Mouse (Mus musculus) lung, embryonic 14.5 days (tissue): ENCODE results near the gene Alcam. TPM values are rescaled to one million over a fixed set of nuclear protein-coding genes. Genes with fewer than 3 reads are reported as not detected.

ENCODE experiments used
- ATAC-seq: fragments of 200-750 bp; cut with Nextera tagmentation; 2 replicates; pipeline ENCODE4 v1.8.0; 2017; ENCODE audit warnings: mild to moderate bottlenecking, moderate TSS enrichment, moderate library complexity; ENCODE audit not compliant: insufficient read depth
- DNase-seq: peaks from one replicate; pipeline ENCODE4 v3.0.0-alpha.2; 2015
- H3K27ac ChIP-seq: fragments of 300-500 bp; sonication (generic); 2 replicates; pipeline ENCODE4 v1.5.1; 2014; ENCODE audit warnings: low read depth, mild to moderate bottlenecking, moderate library complexity
- H3K27me3 ChIP-seq: fragments of 300-500 bp; sonication (generic); 2 replicates; pipeline ENCODE4 v1.6.1; 2014; ENCODE audit warnings: low read length, control low read depth; ENCODE audit not compliant: insufficient read depth
- H3K36me3 ChIP-seq: fragments of 300-500 bp; sonication (generic); 2 replicates; pipeline ENCODE4 v1.6.1; 2014; ENCODE audit warnings: control low read depth; ENCODE audit not compliant: insufficient read depth
- H3K4me1 ChIP-seq: fragments of 300-500 bp; sonication (generic); 2 replicates; pipeline ENCODE4 v1.6.1; 2014; ENCODE audit warnings: antibody characterized with exemption, control low read depth; ENCODE audit not compliant: insufficient read depth
- H3K4me2 ChIP-seq: fragments of 300-500 bp; sonication (generic); 2 replicates; pipeline ENCODE4 v1.6.1; 2014; ENCODE audit warnings: mild to moderate bottlenecking
- H3K4me3 ChIP-seq: fragments of 300-500 bp; sonication (generic); 2 replicates; pipeline ENCODE4 v1.5.1; 2014; ENCODE audit warnings: low read depth, low read length
- H3K9ac ChIP-seq: fragments of 300-500 bp; sonication (generic); 2 replicates; pipeline ENCODE4 v1.6.1; 2014
- H3K9me3 ChIP-seq: fragments of 300-500 bp; sonication (generic); 2 replicates; pipeline ENCODE4 v1.6.1; 2016; ENCODE audit warnings: low read depth, low read length, control low read depth
- CTCF ChIP-seq: IDR thresholded peaks from 2 replicates; pipeline ENCODE4 v1.5.1; 2016; ENCODE audit warnings: antibody characterized with exemption, low read depth
- WGBS: fragments of 180-500 bp; shearing (Covaris S2); extraction: QIAGEN DNeasy Blood & Tissue Kit; methylation state at CpG from one replicate; pipeline ENCODE4 v1.1.7; 2014; 5-methylcytosine and 5-hydroxymethylcytosine counted together
- polyA plus RNA-seq: library from polyadenylated mRNA; unstranded; fragments of >200 nt; fragmentation: Nextera tagmentation; extraction: Ambion mirVana; gene quantifications from 2 replicates; pipeline ENCODE4 v1.2.1, GENCODE M21; 2014

Alcam gene
- polyA plus RNA-seq, 1 experiment from 2014 or later = 52.0 TPM

- H3K27ac ChIP-seq = no peak overlapping the region
- DNase-seq (peak; percentile 71), ATAC-seq (no peak)
These were observed 234.8 kb downstream of the Alcam start for GRCm38 (mm10) chr16:52219069-52219468.

GRCm38 (mm10) chr16:52210844-52211606, 242.8 kb downstream of the Alcam start:
- H3K9me3 ChIP-seq = no peaks in the 10 kb centered on the region
- TF ChIP-seq CTCF = no peak
- no peak overlapping the region for H3K9ac ChIP-seq
- no peaks in the 10 kb centered on the region for H3K4me1 ChIP-seq
- H3K4me2 ChIP-seq = no peak overlapping the region
- ATAC-seq = peak; percentile 80
- WGBS = 63% methylated on average over 8 of the region's 8 CpGs
- 0 out of 2 replicates have a peak, but pooled peaks cover under 1% of the 10 kb centered on the region for H3K36me3 ChIP-seq
- H3K27me3 ChIP-seq = no peaks in the 10 kb centered on the region
- H3K4me3 ChIP-seq = no peak overlapping the region
- 0 out of 2 replicates have a peak overlapping the region, but pooled peaks have one; percentile 3 for H3K27ac ChIP-seq
- DNase-seq = peak; percentile 28

More at GRCm38 (mm10) chr16:52219069-52219468, 234.8 kb downstream of the Alcam start:
- Histone ChIP-seq H3K27me3 (no peaks in the 10 kb centered on the region), H3K9me3 (no peaks in the 10 kb centered on the region), H3K4me1 (no peaks in the 10 kb centered on the region), H3K4me3 (no peak overlapping the region), H3K4me2 (no peak overlapping the region), H3K9ac (no peak overlapping the region), H3K36me3 (no peaks in the 10 kb centered on the region)
- 14% methylated on average over 2 of the region's 2 CpGs for WGBS
- TF ChIP-seq CTCF = peak; percentile 75

- Histone ChIP-seq H3K4me2 (no peak overlapping the region), H3K27me3 (no peaks in the 10 kb centered on the region), H3K4me1 (no peaks in the 10 kb centered on the region), H3K9ac (no peak overlapping the region), H3K36me3 (peaks cover 22% of the 10 kb centered on the region), H3K4me3 (no peak overlapping the region), H3K9me3 (no peaks in the 10 kb centered on the region), H3K27ac (no peak overlapping the region)
- DNase-seq (no peak), ATAC-seq (no peak)
- TF ChIP-seq CTCF = no peak
- 81% methylated on average over 7 of the region's 7 CpGs for WGBS
These were observed 253.8 kb downstream of the Alcam start for GRCm38 (mm10) chr16:52200107-52200506.
